Mouse (Mus musculus): ENCODE measurements around the gene Akap2.
A peak's percentile ranks its signal among the peaks of the same experiment; 100 is the strongest.

The Akap2 gene

GRCm38 (mm10) chr4:57701576-57701975, 15.9 kb upstream of the Akap2 start:
- no peak for DNase-seq (ENCODE audit: low read depth)

- DNase-seq (ENCODE audit: low read depth): no peak
These were observed 13.6 kb upstream of the Akap2 start for GRCm38 (mm10) chr4:57703574-57704470.

GRCm38 (mm10) chr4:57704575-57704974, 12.9 kb upstream of the Akap2 start:
- DNase-seq (ENCODE audit: low read depth): no peak

- DNase-seq (ENCODE audit: low read depth): no peak
These were observed 1.6 kb upstream of the Akap2 start for GRCm38 (mm10) chr4:57715849-57716248.

- DNase-seq (ENCODE audit: low read depth): no peak
These were observed 722 bp upstream of the Akap2 start for GRCm38 (mm10) chr4:57716735-57717134.

GRCm38 (mm10) chr4:57719370-57719769, 1.9 kb downstream of the Akap2 start:
- no peak for DNase-seq (ENCODE audit: low read depth)

- no peak for DNase-seq (ENCODE audit: low read depth)
These were observed 3.5 kb downstream of the Akap2 start for GRCm38 (mm10) chr4:57720869-57721361.

- no peak for DNase-seq (ENCODE audit: low read depth)
These were observed 4.8 kb downstream of the Akap2 start for GRCm38 (mm10) chr4:57722296-57722695.

- peak; percentile 54 for DNase-seq (ENCODE audit: low read depth)
These were observed 6.2 kb downstream of the Akap2 start for GRCm38 (mm10) chr4:57723659-57724058.

GRCm38 (mm10) chr4:57725569-57725968, 8.1 kb downstream of the Akap2 start:
- no peak for DNase-seq (ENCODE audit: low read depth)

- no peak for DNase-seq (ENCODE audit: low read depth)
These were observed 11.2 kb downstream of the Akap2 start for GRCm38 (mm10) chr4:57728611-57729183.

- DNase-seq (ENCODE audit: low read depth): no peak
These were observed 12.6 kb downstream of the Akap2 start for GRCm38 (mm10) chr4:57730047-57730446.

GRCm38 (mm10) chr4:57730801-57731598, 13.5 kb downstream of the Akap2 start:
- DNase-seq (ENCODE audit: low read depth): peak; percentile 64

GRCm38 (mm10) chr4:57732351-57732750, 14.9 kb downstream of the Akap2 start:
- no peak for DNase-seq (ENCODE audit: low read depth)

GRCm38 (mm10) chr4:57733445-57733844, 16.0 kb downstream of the Akap2 start:
- DNase-seq (ENCODE audit: low read depth): peak; percentile 54

GRCm38 (mm10) chr4:57735426-57735825, 18.0 kb downstream of the Akap2 start:
- DNase-seq (ENCODE audit: low read depth): peak; percentile 40

GRCm38 (mm10) chr4:57738856-57739552, 21.5 kb downstream of the Akap2 start:
- no peak for DNase-seq (ENCODE audit: low read depth)

- no peak for DNase-seq (ENCODE audit: low read depth)
These were observed 26.0 kb downstream of the Akap2 start for GRCm38 (mm10) chr4:57743325-57743929.

GRCm38 (mm10) chr4:57750651-57751050, 33.2 kb downstream of the Akap2 start:
- no peak for DNase-seq (ENCODE audit: low read depth)

- peak; percentile 17 for DNase-seq (ENCODE audit: low read depth)
These were observed 33.6 kb downstream of the Akap2 start for GRCm38 (mm10) chr4:57751054-57751453.

GRCm38 (mm10) chr4:57751566-57751965, 34.1 kb downstream of the Akap2 start:
- no peak for DNase-seq (ENCODE audit: low read depth)

Data from 416B (cell line).